Mouse (Mus musculus) hindbrain, embryonic 16.5 days (tissue): ENCODE measurements around the gene Tprgl. TPM values are rescaled to one million over a fixed set of nuclear protein-coding genes. Genes with fewer than 3 reads are reported as not detected.

Source experiments
- ATAC-seq: fragments of 200-750 bp; cut with Nextera tagmentation; 2 replicates; pipeline ENCODE4 v1.8.0; 2017; ENCODE audit warnings: moderate TSS enrichment, moderate library complexity
- H3K27ac ChIP-seq: fragments of 300-500 bp; sonication (generic); 2 replicates; pipeline ENCODE4 v1.5.1; 2014; ENCODE audit warnings: low read depth, mild to moderate bottlenecking, control low read depth, low read length, moderate library complexity
- H3K27me3 ChIP-seq: fragments of 300-500 bp; sonication (generic); replicated peaks from 2 replicates; pipeline ENCODE4 v1.6.1; 2014; ENCODE audit warnings: low read length; ENCODE audit not compliant: control insufficient read depth, insufficient read depth
- H3K36me3 ChIP-seq: fragments of 300-500 bp; sonication (generic); 2 replicates; pipeline ENCODE4 v1.6.1; 2014; ENCODE audit warnings: mild to moderate bottlenecking, low read length, moderate library complexity, mixed read lengths; ENCODE audit not compliant: control insufficient read depth, insufficient read depth
- H3K4me1 ChIP-seq: fragments of 300-500 bp; sonication (generic); 2 replicates; pipeline ENCODE4 v1.6.1; 2014; ENCODE audit warnings: low read depth, low read length; ENCODE audit not compliant: control insufficient read depth, insufficient read depth
- H3K4me2 ChIP-seq: fragments of 300-500 bp; sonication (generic); 2 replicates; pipeline ENCODE4 v1.6.1; 2014; ENCODE audit warnings: mild to moderate bottlenecking, low read length, control low read depth, moderate library complexity
- H3K4me3 ChIP-seq: fragments of 300-500 bp; sonication (generic); 2 replicates; pipeline ENCODE4 v1.5.1; 2014; ENCODE audit warnings: mild to moderate bottlenecking, low read length, control low read depth, moderate library complexity
- H3K9ac ChIP-seq: fragments of 300-500 bp; sonication (generic); 2 replicates; pipeline ENCODE4 v1.6.1; 2014; ENCODE audit warnings: low read depth, mild to moderate bottlenecking, control low read depth, low read length, moderate library complexity
- H3K9me3 ChIP-seq: fragments of 300-500 bp; sonication (generic); 2 replicates; pipeline ENCODE4 v1.6.1; 2014; ENCODE audit warnings: mild to moderate bottlenecking, low read length, moderate library complexity; ENCODE audit not compliant: control insufficient read depth
- WGBS: fragments of 180-500 bp; shearing (Covaris S2); extraction: QIAGEN DNeasy Blood & Tissue Kit; methylation state at CpG from one replicate; pipeline ENCODE4 v1.1.7; 2014; 5-methylcytosine and 5-hydroxymethylcytosine counted together
- polyA plus RNA-seq: library from polyadenylated mRNA; unstranded; fragments of >200 nt; fragmentation: Nextera tagmentation; extraction: Ambion mirVana; gene quantifications from 2 replicates; pipeline ENCODE4 v1.2.1, GENCODE M21; 2015

Gene Tprgl
- polyA plus RNA-seq, 1 experiment from 2014 or later = 242 TPM

DNA sequence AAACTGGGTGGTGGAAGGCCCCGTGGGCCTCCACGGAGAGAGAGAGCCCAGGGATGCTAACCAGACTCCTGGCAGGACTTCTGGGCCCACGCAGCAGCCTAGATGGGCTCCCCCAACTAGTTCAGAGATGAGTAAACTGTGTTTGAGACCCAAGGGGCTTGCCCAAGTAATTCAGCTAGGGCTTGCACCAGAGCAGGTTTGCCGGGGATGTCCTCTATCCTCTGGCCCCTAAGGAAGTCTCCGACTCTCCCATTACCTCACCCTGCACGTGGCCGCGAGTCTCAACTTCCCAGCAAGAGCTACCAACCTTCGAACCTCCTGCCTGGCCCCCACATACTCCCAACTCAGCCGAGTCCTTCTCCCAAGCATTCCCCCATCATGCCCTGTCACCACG, 50.6 kb downstream of the Tprgl start:
- Histone ChIP-seq H3K9ac (no peak overlapping the region), H3K4me2 (peak overlapping the region; percentile 15; the same call in 1 of the 2 replicates), H3K27me3 (no peaks in the 10 kb centered on the region), H3K9me3 (no peaks in the 10 kb centered on the region), H3K27ac (peak overlapping the region; percentile 48; the same call in 1 of the 2 replicates), H3K36me3 (no peaks in the 10 kb centered on the region), H3K4me1 (no peaks in the 10 kb centered on the region; the same call in 1 of the 2 replicates), H3K4me3 (no peak overlapping the region)
- ATAC-seq = no peak
- 84% methylated on average over 11 of the region's 11 CpGs for WGBS

DNA sequence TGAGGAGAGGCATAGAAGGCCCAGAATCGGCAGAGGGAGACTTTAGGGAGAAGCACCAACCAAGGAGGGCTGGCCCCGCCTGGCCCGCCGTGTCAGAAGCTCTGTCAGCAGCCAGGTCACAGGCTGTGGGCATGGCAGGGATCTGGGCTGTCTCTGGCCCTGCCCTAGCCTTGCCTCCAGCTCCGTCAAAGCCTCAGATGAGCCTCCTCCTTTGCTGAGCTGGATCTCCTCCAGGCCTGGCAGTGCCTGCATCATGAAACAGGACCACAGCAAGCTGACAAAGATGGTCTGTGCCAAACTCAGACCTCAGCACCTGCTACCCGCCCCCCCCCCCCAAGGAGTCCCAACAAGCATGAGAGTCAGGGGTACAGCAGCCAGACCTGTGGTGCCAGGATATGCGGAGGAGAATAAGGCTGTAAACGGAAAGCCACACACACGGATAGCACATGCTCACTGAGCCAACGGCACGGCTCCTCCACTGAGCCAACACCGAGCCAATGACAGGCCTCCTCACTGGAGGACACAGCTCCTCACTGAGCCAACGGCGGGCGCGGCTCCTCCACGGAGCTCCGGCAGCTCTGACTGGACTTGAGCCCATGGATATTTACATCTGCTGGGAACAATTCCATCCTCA, 51.1 kb downstream of the Tprgl start:
- WGBS = 45% methylated on average over 18 of the region's 18 CpGs
- H3K27me3 ChIP-seq = no peaks in the 10 kb centered on the region
- peak; percentile 75 for ATAC-seq
- peak overlapping the region; percentile 15; the same call in 1 of the 2 replicates for H3K4me2 ChIP-seq
- H3K9me3 ChIP-seq = no peaks in the 10 kb centered on the region
- no peaks in the 10 kb centered on the region for H3K36me3 ChIP-seq
- H3K9ac ChIP-seq = no peak overlapping the region
- H3K4me3 ChIP-seq = no peak overlapping the region
- H3K27ac ChIP-seq = peak overlapping the region; percentile 48; the same call in 1 of the 2 replicates
- H3K4me1 ChIP-seq = no peaks in the 10 kb centered on the region; the same call in 1 of the 2 replicates

Other genes starting within 250 kb of the Tprgl start
- gene A430005L14Rik, start 203.4 kb downstream of the Tprgl start, polyA plus RNA-seq = 53.5 and 55.5 TPM in 2 replicates
- gene Dffb, start 185.5 kb downstream of the Tprgl start, polyA plus RNA-seq = 8.5 and 9.6 TPM in 2 replicates
- 16.5 and 17.1 TPM in 2 replicates for gene Cep104, start 185.5 kb downstream of the Tprgl start, polyA plus RNA-seq
- gene Lrrc47, start 148.9 kb downstream of the Tprgl start, polyA plus RNA-seq = 12.8 and 15.8 TPM in 2 replicates
- gene Smim1, start 134.4 kb downstream of the Tprgl start, polyA plus RNA-seq = 13.9 and 14.9 TPM in 2 replicates
- gene Ccdc27, start 118.0 kb downstream of the Tprgl start, polyA plus RNA-seq = not detected in 2 replicates
- 0.84 and 1.3 TPM in 2 replicates for gene Trp73, start 20.5 kb downstream of the Tprgl start, polyA plus RNA-seq
- gene Wrap73, start 18.3 kb downstream of the Tprgl start, polyA plus RNA-seq = 45.2 and 45.4 TPM in 2 replicates
- gene Megf6, start 10.1 kb upstream of the Tprgl start, polyA plus RNA-seq = 10.3 and 11.0 TPM in 2 replicates
- gene Arhgef16, start 141.0 kb upstream of the Tprgl start, polyA plus RNA-seq = 1.8 and 2.6 TPM in 2 replicates
- not detected in 2 replicates for gene B230104I21Rik, start 175.5 kb upstream of the Tprgl start, polyA plus RNA-seq